Mouse (Mus musculus): ENCODE measurements around the gene Bdkrb2.

GRCm38 (mm10) chr12:105642770-105643321 is 79.8 kb downstream of the Bdkrb2 start:
- no peak for TF ChIP-seq CTCF (IDR thresholded peaks at IDR 0.05; ENCODE audit: borderline replicate concordance, insufficient read depth, low read length)
- TF ChIP-seq POLR2A (IDR thresholded peaks at IDR 0.05; ENCODE audit: low read depth, low read length), result no peak

Measured in embryonic fibroblast, embryonic 13.5 days (primary cell).